Mouse (Mus musculus): ENCODE measurements around the gene Axl. TPM values are rescaled to one million over a fixed set of nuclear protein-coding genes. Genes with fewer than 3 reads are reported as not detected.
A peak's percentile ranks its signal among the peaks of the same experiment; 100 is the strongest.
"Not testable (repeated sequence)": the region's sequence is repeated elsewhere in the genome, so short reads cannot be mapped to it uniquely, and the experiment has no call there.

Gene Axl
- total RNA-seq, 2 experiments from 2014 or later: 33.2 to 40.5 TPM

GRCm38 (mm10) chr7:25746844-25747243 is 41.7 kb downstream of the Axl start:
- DNase-seq (ENCODE audit: extremely low spot score in 1 of 2, low spot score in 2 of 2): no peak
- intact Hi-C loops (cut with DNase I): no loop called here
- Histone ChIP-seq H3K27ac (no peak overlapping the region), H3K4me3 (no peak overlapping the region)
- no peak for TF ChIP-seq CTCF (IDR thresholded peaks at IDR 0.05)

GRCm38 (mm10) chr7:25738277-25738676 is 50.2 kb downstream of the Axl start:
- Histone ChIP-seq H3K27ac (no peak overlapping the region), H3K4me3 (no peak overlapping the region)
- intact Hi-C loops (cut with DNase I): no loop called here
- no peak for TF ChIP-seq CTCF (IDR thresholded peaks at IDR 0.05)
- DNase-seq (ENCODE audit: extremely low spot score in 1 of 2, low spot score in 2 of 2): no peak

- DNase-seq (ENCODE audit: extremely low spot score in 1 of 2, low spot score in 2 of 2): no peak
- intact Hi-C loops (cut with DNase I): no loop called here
- Histone ChIP-seq H3K27ac (no peak overlapping the region), H3K4me3 (no peak overlapping the region)
- TF ChIP-seq CTCF (IDR thresholded peaks at IDR 0.05): peak; percentile 32
Measured at GRCm38 (mm10) chr7:25736920-25737319, 51.6 kb downstream of the Axl start.

- TF ChIP-seq CTCF (IDR thresholded peaks at IDR 0.05): no peak
- DNase-seq (ENCODE audit: extremely low spot score in 1 of 2, low spot score in 2 of 2): no peak
- no peak overlapping the region for H3K27ac ChIP-seq
- no peak overlapping the region for H3K4me3 ChIP-seq
- intact Hi-C loops (cut with DNase I): no loop called here
Measured at GRCm38 (mm10) chr7:25734991-25735390, 53.5 kb downstream of the Axl start.

- Histone ChIP-seq H3K27ac (no peak overlapping the region), H3K4me3 (no peak overlapping the region)
- intact Hi-C loops (cut with DNase I): no loop called here
- no peak for DNase-seq (ENCODE audit: extremely low spot score in 1 of 2, low spot score in 2 of 2)
- TF ChIP-seq CTCF (IDR thresholded peaks at IDR 0.05): no peak
Measured at GRCm38 (mm10) chr7:25731294-25732055, 57.0 kb downstream of the Axl start.

- Histone ChIP-seq H3K27ac (no peak overlapping the region), H3K4me3 (no peak overlapping the region)
- intact Hi-C loops (cut with DNase I): no loop called here
- TF ChIP-seq CTCF (IDR thresholded peaks at IDR 0.05): no peak
- no peak for DNase-seq (ENCODE audit: extremely low spot score in 1 of 2, low spot score in 2 of 2)
Measured at GRCm38 (mm10) chr7:25729862-25730261, 58.6 kb downstream of the Axl start.

- no peak overlapping the region for H3K27ac ChIP-seq
- TF ChIP-seq CTCF (IDR thresholded peaks at IDR 0.05): no peak
- intact Hi-C loops (cut with DNase I): no loop called here
- H3K4me3 ChIP-seq: no peak overlapping the region
- no peak for DNase-seq (ENCODE audit: extremely low spot score in 1 of 2, low spot score in 2 of 2)
Measured at GRCm38 (mm10) chr7:25729396-25729795, 59.1 kb downstream of the Axl start.

- no peak for TF ChIP-seq CTCF (IDR thresholded peaks at IDR 0.05)
- intact Hi-C loops (cut with DNase I): no loop called here
Measured at GRCm38 (mm10) chr7:25727800-25728199, 60.7 kb downstream of the Axl start.

GRCm38 (mm10) chr7:25725886-25726285 is 62.6 kb downstream of the Axl start:
- no peak for TF ChIP-seq CTCF (IDR thresholded peaks at IDR 0.05)
- H3K4me3 ChIP-seq: no peak overlapping the region
- no peak overlapping the region for H3K27ac ChIP-seq
- intact Hi-C loops (cut with DNase I): no loop called here
- DNase-seq (ENCODE audit: extremely low spot score in 1 of 2, low spot score in 2 of 2): peak; percentile 46 to 49

More at GRCm38 (mm10) chr7:25727800-25728199, 60.7 kb downstream of the Axl start:
- DNase-seq (ENCODE audit: extremely low spot score in 1 of 2, low spot score in 2 of 2): no peak
- Histone ChIP-seq H3K27ac (no peak overlapping the region), H3K4me3 (no peak overlapping the region)

GRCm38 (mm10) chr7:25721776-25722175 is 66.7 kb downstream of the Axl start:
- DNase-seq (ENCODE audit: extremely low spot score in 1 of 2, low spot score in 2 of 2); intact Hi-C loops (cut with DNase I); H3K27ac ChIP-seq; H3K4me3 ChIP-seq: not testable (repeated sequence)

GRCm38 (mm10) chr7:25720760-25721159 is 67.7 kb downstream of the Axl start:
- no peak overlapping the region for H3K27ac ChIP-seq
- no peak for DNase-seq (ENCODE audit: extremely low spot score in 1 of 2, low spot score in 2 of 2)
- H3K4me3 ChIP-seq: no peak overlapping the region
- TF ChIP-seq CTCF (IDR thresholded peaks at IDR 0.05): no peak
- intact Hi-C loops (cut with DNase I): no loop called here

- H3K4me3 ChIP-seq: no peak overlapping the region
- intact Hi-C loops (cut with DNase I): loop anchor here (1.0 to 5.0 kb wide), 3 partner anchors 32 to 95 kb away; partner anchors contain the start of genes Hnrnpul1 and Tgfb1
- H3K27ac ChIP-seq: peak overlapping the region; percentile 93; the same call in 1 of the 2 replicates
- peak; percentile 71 to 86 for DNase-seq (ENCODE audit: extremely low spot score in 1 of 2, low spot score in 2 of 2)
- TF ChIP-seq CTCF (IDR thresholded peaks at IDR 0.05): peak; percentile 93
Measured at GRCm38 (mm10) chr7:25719761-25720610, 68.5 kb downstream of the Axl start.

Measured in left cerebral cortex, adult 2 months (tissue).